Mouse (Mus musculus) megakaryocyte, embryonic 14.5 days (primary cell): ENCODE measurements around the gene Vac14.

Source experiments
- FLI1 ChIP-seq: IDR thresholded peaks from 2 replicates; pipeline ENCODE4 v1.6.1; 2012; ENCODE audit warnings: low read length, inconsistent platforms, mixed read lengths
- GATA1 ChIP-seq: IDR thresholded peaks from 3 replicates; pipeline ENCODE4 v1.6.1; 2012; ENCODE audit warnings: mixed read lengths, low read length, inconsistent platforms, borderline replicate concordance

DNA sequence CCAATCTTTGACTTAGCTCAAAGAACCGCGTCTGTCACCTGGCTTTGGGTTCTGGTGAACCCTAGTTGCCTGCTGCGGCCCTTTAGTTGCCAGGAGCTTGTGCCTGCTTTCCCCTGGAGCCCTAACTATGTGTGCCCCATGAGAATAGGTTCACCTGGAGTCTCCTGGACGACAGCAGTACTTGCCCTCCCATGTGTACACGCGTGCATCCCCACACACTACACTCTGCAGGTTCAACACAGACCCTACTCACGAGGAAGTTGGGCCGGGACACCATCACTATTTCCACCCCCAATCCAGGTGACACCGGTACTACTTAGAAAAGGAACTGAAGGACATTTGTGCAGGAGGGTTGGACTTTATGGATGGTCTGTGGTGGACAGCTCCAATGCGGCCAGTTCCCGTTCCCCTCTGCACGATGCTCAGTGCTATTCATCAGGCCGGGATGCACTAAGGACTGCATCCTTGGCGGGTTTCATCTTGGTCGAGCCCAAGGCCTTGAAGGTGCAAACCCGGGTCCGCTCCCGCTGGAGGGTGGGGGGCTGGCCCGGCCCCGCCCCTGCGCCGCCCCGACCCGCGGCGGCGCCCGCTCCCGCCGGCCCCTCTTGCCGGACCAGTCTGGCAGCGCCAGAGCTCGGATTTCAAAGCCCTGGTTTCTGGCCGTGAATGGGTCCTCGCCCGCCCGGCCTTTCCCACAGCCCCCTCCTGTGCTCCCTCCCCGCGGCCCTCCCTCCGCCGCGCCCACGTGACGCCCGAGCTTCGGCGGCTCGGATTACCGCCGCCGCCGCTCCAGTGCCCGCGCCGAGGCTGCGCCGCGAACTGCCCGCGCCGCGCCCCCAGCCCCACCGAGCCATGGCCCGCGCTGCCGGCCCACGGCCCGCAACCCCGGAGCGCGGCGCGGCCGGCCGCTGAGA, 102.6 kb downstream of the Vac14 start, which contains the start of gene Mtss1l:
- TF ChIP-seq GATA1, result no peak
- no peak for TF ChIP-seq FLI1
